In the genomic region with DNA sequence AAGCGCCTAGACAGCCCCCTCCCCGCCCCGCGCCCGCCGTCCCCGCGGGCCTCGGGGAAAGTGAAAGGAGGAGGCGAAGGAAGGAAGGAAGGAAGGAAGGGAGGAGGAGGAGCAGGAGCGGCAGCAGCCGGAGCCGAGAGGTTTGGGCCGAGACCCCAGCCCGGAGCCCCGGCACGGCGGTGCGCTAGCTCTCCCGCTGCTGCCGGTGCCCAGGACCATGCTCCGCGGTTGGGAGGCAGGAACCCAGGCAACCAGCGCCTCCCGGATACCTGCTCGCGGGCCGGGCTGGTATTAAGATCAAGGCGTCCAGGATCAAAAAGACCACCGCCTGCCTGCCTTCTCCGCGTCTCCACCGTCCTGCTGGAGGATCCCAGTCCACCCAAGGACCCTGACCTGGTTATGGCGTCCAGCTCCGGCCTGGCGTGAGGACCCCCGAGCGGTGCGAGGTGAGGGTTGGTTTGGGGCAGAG, we compare ENCODE assay signal across 9 mouse cellular contexts. TPM values are rescaled to one million over a fixed set of nuclear protein-coding genes. Genes with fewer than 3 reads are reported as not detected.
DNase-seq lines count a peak whose midpoint lies in the region; ATAC-seq and TF ChIP-seq lines count a peak whose summit lies in the region.
"Had no signal": no experiment of that assay in that cellular context is flagged by ENCODE, and none has a peak within 500 bp of the region (broad histone marks: within the 10 kb centered on the region; RNA-seq: fewer than 3 reads in every experiment).

No protein-coding gene starts in this region.

- WGBS in heart, embryonic 15.5 days = 1% methylated on average over 39 of the region's 39 CpGs
- WGBS in liver, embryonic 12.5 days (ENCODE audit: insufficient replicate concordance) = under 1% methylated on average over 38 of the region's 39 CpGs
- WGBS in olfactory bulb, adult 2 months = under 1% methylated on average over 39 of the region's 39 CpGs

- peaks cover 58% of the 10 kb centered on the region for H3K4me1 ChIP-seq in heart, embryonic 15.5 days (replicated peaks)
- H3K4me1 ChIP-seq in liver, embryonic 12.5 days = peaks cover 80% of the 10 kb centered on the region
- peaks cover 42% of the 10 kb centered on the region for H3K4me1 ChIP-seq in olfactory bulb, adult 2 months (ENCODE audit: control insufficient read depth, insufficient read depth, low read length)

- peak overlapping the region; percentile 85 for H3K4me2 ChIP-seq in heart, embryonic 15.5 days
- H3K4me2 ChIP-seq in liver, embryonic 12.5 days = peak overlapping the region; percentile 88

- peak overlapping the region; percentile 93 for H3K27ac ChIP-seq in heart, embryonic 15.5 days
- peak overlapping the region; percentile 72 for H3K27ac ChIP-seq in liver, embryonic 12.5 days
- peak overlapping the region; percentile 89 for H3K27ac ChIP-seq in olfactory bulb, adult 2 months (ENCODE audit: insufficient read depth, low read depth, low read length)

- DNase-seq in kidney, adult 18-20 months = peak; percentile 43
- no peak for DNase-seq in kidney, adult 11 months
- no peak for DNase-seq in frontal cortex, adult 2 months (ENCODE audit: extremely low spot score in 1 of 2, low spot score in 1 of 2)

- no peaks in the 10 kb centered on the region for H3K27me3 ChIP-seq in heart, embryonic 15.5 days
- peaks cover 78% of the 10 kb centered on the region for H3K27me3 ChIP-seq in liver, embryonic 12.5 days (replicated peaks)

- H3K36me3 ChIP-seq in heart, embryonic 15.5 days = no peaks in the 10 kb centered on the region
- no peaks in the 10 kb centered on the region for H3K36me3 ChIP-seq in liver, embryonic 12.5 days

- peak overlapping the region; percentile 87 for H3K4me3 ChIP-seq in heart, embryonic 15.5 days
- H3K4me3 ChIP-seq in liver, embryonic 12.5 days = peak overlapping the region; percentile 72
- H3K4me3 ChIP-seq in olfactory bulb, adult 2 months (ENCODE audit: insufficient read depth, low read depth, low read length) = peak overlapping the region; percentile 84

- H3K9me3 ChIP-seq in heart, embryonic 15.5 days (replicated peaks) = no peaks in the 10 kb centered on the region
- H3K9me3 ChIP-seq in liver, embryonic 12.5 days (replicated peaks) = no peaks in the 10 kb centered on the region

- H3K9ac ChIP-seq in heart, embryonic 15.5 days = peak overlapping the region; percentile 97
- H3K9ac ChIP-seq in liver, embryonic 12.5 days = peak overlapping the region; percentile 79

- TF ChIP-seq CTCF in olfactory bulb, adult 2 months (IDR thresholded peaks at IDR 0.05; ENCODE audit: insufficient read depth, low read depth, low read length) = no peak

- peak; percentile 5 for ATAC-seq in activated CD4-positive, CD25-positive, alpha-beta regulatory T cell, adult 4 months
- no peak for ATAC-seq in heart, embryonic 15.5 days (replicated peaks; ENCODE audit: insufficient number of reproducible peaks, insufficient read depth, low FRiP score, low read depth)
- ATAC-seq in liver, embryonic 12.5 days = no peak
- ATAC-seq in erythroid progenitor cell, adult 5-6 weeks (replicated peaks; ENCODE audit: low FRiP score, poor library complexity, severe bottlenecking) = no peak

- no peak for TF ChIP-seq POLR2A in olfactory bulb, adult 2 months (IDR thresholded peaks at IDR 0.05; ENCODE audit: insufficient read depth, low read depth, low read length)

RNA-seq across cellular contexts. Expression of gene Bcl9l, which starts 0.5 kb away (rescaled TPM):
- 10 to 100 TPM; 13.2 to 15.2 TPM for polyA plus RNA-seq in activated CD4-positive, CD25-positive, alpha-beta regulatory T cell, adult 4 months (2017; shearing (Covaris generic))
- 9.1 and 12.6 TPM in 2 replicates for polyA plus RNA-seq in heart, embryonic 15.5 days (2015; fragmentation: Nextera tagmentation; extraction: Ambion mirVana)
- polyA plus RNA-seq in liver, embryonic 12.5 days (2016; fragmentation: Nextera tagmentation; extraction: Ambion mirVana) = 2.5 and 2.7 TPM in 2 replicates
- polyA plus RNA-seq in olfactory bulb, adult 2 months (2012; ENCODE audit: insufficient read depth, insufficient read length, low replicate concordance, missing spikeins) = not detected in 2 replicates
- total RNA-seq in erythroid progenitor cell, adult 5-6 weeks (2015; ENCODE audit: low replicate concordance) = 0.36 and 2.5 TPM in 2 replicates
- 1.2 and 1.7 TPM in 2 replicates for total RNA-seq in erythroid progenitor cell, adult 5-6 weeks (2017; ENCODE audit: low replicate concordance)
- polyA plus RNA-seq in frontal cortex, adult 2 months (2012; rRNA removed) = 20.1 and 21.7 TPM in 2 replicates

RNA-seq across cellular contexts. Expression of gene Upk2, which starts 28.3 kb away (rescaled TPM):
- not detected for polyA plus RNA-seq in activated CD4-positive, CD25-positive, alpha-beta regulatory T cell, adult 4 months (2017; shearing (Covaris generic))
- 0.63 TPM in 1 of 2 replicates, not detected in the other for polyA plus RNA-seq in heart, embryonic 15.5 days (2015; fragmentation: Nextera tagmentation; extraction: Ambion mirVana)
- not detected in 2 replicates for polyA plus RNA-seq in liver, embryonic 12.5 days (2016; fragmentation: Nextera tagmentation; extraction: Ambion mirVana)
- polyA plus RNA-seq in olfactory bulb, adult 2 months (2012; ENCODE audit: insufficient read depth, insufficient read length, low replicate concordance, missing spikeins) = not detected in 2 replicates
- total RNA-seq in erythroid progenitor cell, adult 5-6 weeks (2015; ENCODE audit: low replicate concordance) = not detected in 2 replicates
- not detected in 2 replicates for total RNA-seq in erythroid progenitor cell, adult 5-6 weeks (2017; ENCODE audit: low replicate concordance)
- polyA plus RNA-seq in frontal cortex, adult 2 months (2012; rRNA removed) = 0.19 TPM in 1 of 2 replicates, not detected in the other
- polyA plus RNA-seq: large intestine, adult 2 months had no signal

RNA-seq across cellular contexts. Expression of gene Foxr1, which starts 42.1 kb away (rescaled TPM):
- under 1 TPM in 1 of 2 experiments, not detected in 1; 0.45 TPM for polyA plus RNA-seq in activated CD4-positive, CD25-positive, alpha-beta regulatory T cell, adult 4 months (2017; shearing (Covaris generic))
- not detected in 2 replicates for polyA plus RNA-seq in heart, embryonic 15.5 days (2015; fragmentation: Nextera tagmentation; extraction: Ambion mirVana)
- polyA plus RNA-seq in liver, embryonic 12.5 days (2016; fragmentation: Nextera tagmentation; extraction: Ambion mirVana) = not detected in 2 replicates
- polyA plus RNA-seq in olfactory bulb, adult 2 months (2012; ENCODE audit: insufficient read depth, insufficient read length, low replicate concordance, missing spikeins) = not detected in 2 replicates
- total RNA-seq in erythroid progenitor cell, adult 5-6 weeks (2015; ENCODE audit: low replicate concordance) = not detected in 2 replicates
- total RNA-seq in erythroid progenitor cell, adult 5-6 weeks (2017; ENCODE audit: low replicate concordance) = not detected in 2 replicates
- polyA plus RNA-seq in frontal cortex, adult 2 months (2012; rRNA removed) = not detected in 2 replicates
- polyA plus RNA-seq: large intestine, adult 2 months had no signal
